7 mouse cellular contexts compared by ENCODE assay signal in genomic region chr4:45185331-45185669, GRCm38 (mm10). TPM values are rescaled to one million over a fixed set of nuclear protein-coding genes. Genes with fewer than 3 reads are reported as not detected.
DNase-seq lines count a peak whose midpoint lies in the region; ATAC-seq and TF ChIP-seq lines count a peak whose summit lies in the region.

No protein-coding gene starts in this region.

- peak; percentile 12 for DNase-seq in lung, postnatal 0 days (ENCODE audit: low spot score)
- DNase-seq in lung, postnatal 10 days = no peak
- DNase-seq in forebrain, embryonic 11.5 days (ENCODE audit: low spot score) = peak; percentile 51
- no peak for DNase-seq in testis, postnatal 10 days (ENCODE audit: low spot score)
- DNase-seq in urinary bladder, adult 2 months (ENCODE audit: low spot score) = no peak

- H3K36me3 ChIP-seq in lung, postnatal 0 days (ENCODE audit: insufficient read depth, low read length) = no peaks in the 10 kb centered on the region
- no peaks in the 10 kb centered on the region for H3K36me3 ChIP-seq in forebrain, embryonic 11.5 days (ENCODE audit: control insufficient read depth, insufficient read depth, low read length)
- no peaks in the 10 kb centered on the region for H3K36me3 ChIP-seq in limb, embryonic 12.5 days
- no peaks in the 10 kb centered on the region for H3K36me3 ChIP-seq in stomach, embryonic 14.5 days (ENCODE audit: control insufficient read depth, insufficient read depth, low read length)

- peaks cover 11% of the 10 kb centered on the region for H3K27me3 ChIP-seq in lung, postnatal 0 days (replicated peaks; ENCODE audit: insufficient read depth, low read length)
- peaks cover 8% of the 10 kb centered on the region for H3K27me3 ChIP-seq in forebrain, embryonic 11.5 days (ENCODE audit: control insufficient read depth, insufficient read depth, low read length)
- peaks cover 82% of the 10 kb centered on the region for H3K27me3 ChIP-seq in limb, embryonic 12.5 days
- H3K27me3 ChIP-seq in stomach, embryonic 14.5 days (ENCODE audit: control insufficient read depth, insufficient read depth, low read length) = 0 out of 2 replicates have a peak, but pooled peaks cover 5% of the 10 kb centered on the region

- TF ChIP-seq EP300 in lung, postnatal 0 days (IDR thresholded peaks at IDR 0.05) = no peak

- H3K4me2 ChIP-seq in lung, postnatal 0 days (replicated peaks; ENCODE audit: low read depth, low read length) = peak overlapping the region; percentile 96
- peak overlapping the region; percentile 97 for H3K4me2 ChIP-seq in forebrain, embryonic 11.5 days (ENCODE audit: low read depth, low read length, severe bottlenecking)
- H3K4me2 ChIP-seq in limb, embryonic 12.5 days = peak overlapping the region; percentile 97
- peak overlapping the region; percentile 100 for H3K4me2 ChIP-seq in stomach, embryonic 14.5 days (replicated peaks; ENCODE audit: low read depth, low read length)

- H3K9ac ChIP-seq in lung, postnatal 0 days (replicated peaks; ENCODE audit: low read depth) = no peak overlapping the region
- peak overlapping the region; percentile 56 for H3K9ac ChIP-seq in forebrain, embryonic 11.5 days (ENCODE audit: low read length)
- peak overlapping the region; percentile 65 for H3K9ac ChIP-seq in limb, embryonic 12.5 days (replicated peaks)
- H3K9ac ChIP-seq in stomach, embryonic 14.5 days (replicated peaks; ENCODE audit: low read depth, low read length) = 0 out of 2 replicates have a peak overlapping the region, but pooled peaks have one; percentile 40

- WGBS in lung, postnatal 0 days = 2% methylated on average over 10 of the region's 10 CpGs
- WGBS in forebrain, embryonic 11.5 days = 2% methylated on average over 10 of the region's 10 CpGs
- WGBS in limb, embryonic 12.5 days = 2% methylated on average over 10 of the region's 10 CpGs
- 3% methylated on average over 10 of the region's 10 CpGs for WGBS in stomach, embryonic 14.5 days

- H3K4me1 ChIP-seq in lung, postnatal 0 days (ENCODE audit: insufficient read depth, low read depth, low read length) = no peaks in the 10 kb centered on the region
- peaks cover 5% of the 10 kb centered on the region for H3K4me1 ChIP-seq in forebrain, embryonic 11.5 days (replicated peaks; ENCODE audit: control insufficient read depth, insufficient read depth, low read length)
- peaks cover 4% of the 10 kb centered on the region; the same call in 1 of the 2 replicates for H3K4me1 ChIP-seq in limb, embryonic 12.5 days (replicated peaks)
- H3K4me1 ChIP-seq in stomach, embryonic 14.5 days (ENCODE audit: control insufficient read depth, insufficient read depth, low read length) = 0 out of 2 replicates have a peak, but pooled peaks cover 3% of the 10 kb centered on the region

- no peaks in the 10 kb centered on the region for H3K9me3 ChIP-seq in lung, postnatal 0 days (ENCODE audit: low read length)
- no peaks in the 10 kb centered on the region for H3K9me3 ChIP-seq in forebrain, embryonic 11.5 days (ENCODE audit: control insufficient read depth, low read length)
- no peaks in the 10 kb centered on the region for H3K9me3 ChIP-seq in limb, embryonic 12.5 days
- no peaks in the 10 kb centered on the region for H3K9me3 ChIP-seq in stomach, embryonic 14.5 days (ENCODE audit: control insufficient read depth, low read depth, low read length)

- H3K4me3 ChIP-seq in lung, postnatal 0 days (ENCODE audit: low read depth, low read length) = peak overlapping the region; percentile 50
- H3K4me3 ChIP-seq in forebrain, embryonic 11.5 days (ENCODE audit: low read depth, low read length) = peak overlapping the region; percentile 64
- H3K4me3 ChIP-seq in limb, embryonic 12.5 days (replicated peaks) = peak overlapping the region; percentile 64
- H3K4me3 ChIP-seq in stomach, embryonic 14.5 days (ENCODE audit: low read depth, low read length) = peak overlapping the region; percentile 67

- no peak; the same call in 1 of the 2 replicates for ATAC-seq in lung, postnatal 0 days
- no peak for ATAC-seq in forebrain, embryonic 11.5 days (replicated peaks; ENCODE audit: low FRiP score)
- 0 out of 2 replicates have a peak, but pooled peaks have one; percentile 41 for ATAC-seq in limb, embryonic 12.5 days (ENCODE audit: insufficient number of reproducible peaks, insufficient read depth, low FRiP score, low TSS enrichment, low read depth)
- no peak; the same call in 1 of the 2 replicates for ATAC-seq in stomach, embryonic 14.5 days (ENCODE audit: insufficient number of reproducible peaks, insufficient read depth, low FRiP score, low read depth)

- H3K27ac ChIP-seq in lung, postnatal 0 days (ENCODE audit: low read length) = no peak overlapping the region
- H3K27ac ChIP-seq in forebrain, embryonic 11.5 days (ENCODE audit: low read depth, low read length) = no peak overlapping the region
- H3K27ac ChIP-seq in limb, embryonic 12.5 days = no peak overlapping the region
- no peak overlapping the region for H3K27ac ChIP-seq in stomach, embryonic 14.5 days (ENCODE audit: low read length)

- no peak for TF ChIP-seq CTCF in lung, postnatal 0 days (IDR thresholded peaks at IDR 0.05)

RNA-seq across cellular contexts. Expression of gene Frmpd1, which starts 0.6 kb away (rescaled TPM):
- 0.30 and 0.52 TPM in 2 replicates for polyA plus RNA-seq in lung, postnatal 0 days (2015; fragmentation: Nextera tagmentation; extraction: Ambion mirVana)
- polyA plus RNA-seq in forebrain, embryonic 11.5 days (2014; fragmentation: Nextera tagmentation; extraction: Ambion mirVana) = 1.3 TPM in 2 replicates
- 3.6 and 3.7 TPM in 2 replicates for polyA plus RNA-seq in limb, embryonic 12.5 days (2016; fragmentation: Nextera tagmentation; extraction: Ambion mirVana)
- 0.80 and 1.1 TPM in 2 replicates for polyA plus RNA-seq in stomach, embryonic 14.5 days (2014; fragmentation: Nextera tagmentation; extraction: Ambion mirVana)
- polyA plus RNA-seq in urinary bladder, adult 2 months (2012; rRNA removed) = 0.19 and 0.25 TPM in 2 replicates

Comparison
In these comparisons a context has a peak if more than half of its experiments do, and no peak if none do; other contexts are left out.
1. DNase-seq: peak in lung, postnatal 0 days (single experiment) and forebrain, embryonic 11.5 days (single experiment); none in lung, postnatal 10 days (single experiment), testis, postnatal 10 days (single experiment) and urinary bladder, adult 2 months (single experiment).
2. Peak in every context shown above with its lines, with median percentiles within 50 percentile points of each other: H3K4me2 ChIP-seq and H3K4me3 ChIP-seq.